Mouse (Mus musculus): ENCODE results near the gene Bysl.

GRCm38 (mm10) chr17:47610849-47611660, at the start of gene Bysl, which contains the start of the genes Med20 and Gm20517:
- TF ChIP-seq POLR2A (IDR thresholded peaks at IDR 0.05; ENCODE audit: extremely low read depth, insufficient read depth, low read length) = peak; percentile 66; the same call in 1 of the 2 replicates
- peak; percentile 87 for TF ChIP-seq CTCF (IDR thresholded peaks at IDR 0.05; ENCODE audit: low read depth, low read length)

Measured in liver, adult 2 months (tissue).